Mouse (Mus musculus) lung, embryonic 14.5 days (tissue): ENCODE results near the gene Rps27. TPM values are rescaled to one million over a fixed set of nuclear protein-coding genes. Genes with fewer than 3 reads are reported as not detected.

Experiments used
- ATAC-seq: fragments of 200-750 bp; cut with Nextera tagmentation; 2 replicates; pipeline ENCODE4 v1.8.0; 2017; ENCODE audit warnings: mild to moderate bottlenecking, moderate TSS enrichment, moderate library complexity; ENCODE audit not compliant: insufficient read depth
- DNase-seq: peaks from one replicate; pipeline ENCODE4 v3.0.0-alpha.2; 2015
- H3K27ac ChIP-seq: fragments of 300-500 bp; sonication (generic); 2 replicates; pipeline ENCODE4 v1.5.1; 2014; ENCODE audit warnings: low read depth, mild to moderate bottlenecking, moderate library complexity
- H3K27me3 ChIP-seq: fragments of 300-500 bp; sonication (generic); 2 replicates; pipeline ENCODE4 v1.6.1; 2014; ENCODE audit warnings: low read length, control low read depth; ENCODE audit not compliant: insufficient read depth
- H3K36me3 ChIP-seq: fragments of 300-500 bp; sonication (generic); 2 replicates; pipeline ENCODE4 v1.6.1; 2014; ENCODE audit warnings: control low read depth; ENCODE audit not compliant: insufficient read depth
- H3K4me1 ChIP-seq: fragments of 300-500 bp; sonication (generic); 2 replicates; pipeline ENCODE4 v1.6.1; 2014; ENCODE audit warnings: antibody characterized with exemption, control low read depth; ENCODE audit not compliant: insufficient read depth
- H3K4me2 ChIP-seq: fragments of 300-500 bp; sonication (generic); 2 replicates; pipeline ENCODE4 v1.6.1; 2014; ENCODE audit warnings: mild to moderate bottlenecking
- H3K4me3 ChIP-seq: fragments of 300-500 bp; sonication (generic); 2 replicates; pipeline ENCODE4 v1.5.1; 2014; ENCODE audit warnings: low read depth, low read length
- H3K9ac ChIP-seq: fragments of 300-500 bp; sonication (generic); 2 replicates; pipeline ENCODE4 v1.6.1; 2014
- H3K9me3 ChIP-seq: fragments of 300-500 bp; sonication (generic); 2 replicates; pipeline ENCODE4 v1.6.1; 2016; ENCODE audit warnings: low read depth, low read length, control low read depth
- CTCF ChIP-seq: IDR thresholded peaks from 2 replicates; pipeline ENCODE4 v1.5.1; 2016; ENCODE audit warnings: antibody characterized with exemption, low read depth
- WGBS: fragments of 180-500 bp; shearing (Covaris S2); extraction: QIAGEN DNeasy Blood & Tissue Kit; methylation state at CpG from one replicate; pipeline ENCODE4 v1.1.7; 2014; 5-methylcytosine and 5-hydroxymethylcytosine counted together
- polyA plus RNA-seq: library from polyadenylated mRNA; unstranded; fragments of >200 nt; fragmentation: Nextera tagmentation; extraction: Ambion mirVana; gene quantifications from 2 replicates; pipeline ENCODE4 v1.2.1, GENCODE M21; 2014

The Rps27 gene
- polyA plus RNA-seq, 1 experiment from 2014 or later = 1,714 TPM

- peak overlapping the region; percentile 19; the same call in 1 of the 2 replicates for H3K27ac ChIP-seq
- no peak for TF ChIP-seq CTCF
- H3K4me1 ChIP-seq = no peaks in the 10 kb centered on the region
- no peaks in the 10 kb centered on the region for H3K9me3 ChIP-seq
- H3K36me3 ChIP-seq = peaks cover 28% of the 10 kb centered on the region
- H3K4me2 ChIP-seq = peak overlapping the region; percentile 70
- no peak for DNase-seq
- no peak for ATAC-seq
- WGBS = 9% methylated on average over 8 of the region's 8 CpGs
- no peaks in the 10 kb centered on the region for H3K27me3 ChIP-seq
- peak overlapping the region; percentile 74 for H3K9ac ChIP-seq
- H3K4me3 ChIP-seq = peak overlapping the region; percentile 57
These were observed 17.6 kb upstream of the Rps27 start for GRCm38 (mm10) chr3:90231075-90231474.

- no peaks in the 10 kb centered on the region for H3K27me3 ChIP-seq
- 72% methylated on average over 10 of the region's 10 CpGs for WGBS
- no peak for ATAC-seq
These were observed 10.9 kb upstream of the Rps27 start for GRCm38 (mm10) chr3:90224331-90224730.

DNA sequence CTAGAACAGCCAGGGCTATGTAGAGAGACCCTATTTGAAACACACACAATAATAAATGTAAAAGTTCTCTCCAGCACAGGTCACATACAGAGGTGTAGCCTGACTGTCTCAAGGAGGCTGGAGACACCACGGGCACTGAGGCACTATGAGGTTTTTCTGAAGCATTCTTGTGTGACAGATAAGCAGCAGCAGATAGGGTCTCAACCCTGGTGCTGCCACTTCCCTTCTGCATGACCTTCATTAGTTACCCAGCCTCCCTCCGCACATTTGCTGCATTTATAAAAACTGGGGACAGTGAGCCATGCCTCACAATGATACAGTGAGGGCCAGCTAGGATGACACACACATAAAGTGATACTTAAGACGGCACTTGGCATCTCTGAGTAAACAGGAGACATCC is 9.5 kb upstream of the Rps27 start:
- H3K9ac ChIP-seq = no peak overlapping the region
- H3K4me1 ChIP-seq = 0 out of 2 replicates have a peak, but pooled peaks cover 5% of the 10 kb centered on the region
- H3K9me3 ChIP-seq = no peaks in the 10 kb centered on the region
- no peak for ATAC-seq
- H3K27ac ChIP-seq = no peak overlapping the region
- TF ChIP-seq CTCF = no peak
- no peaks in the 10 kb centered on the region for H3K27me3 ChIP-seq
- H3K36me3 ChIP-seq = peaks cover 29% of the 10 kb centered on the region
- DNase-seq = no peak
- no peak overlapping the region for H3K4me2 ChIP-seq
- H3K4me3 ChIP-seq = no peak overlapping the region
- WGBS = 56% methylated on average over 3 of the region's 3 CpGs

More at GRCm38 (mm10) chr3:90224331-90224730, 10.9 kb upstream of the Rps27 start:
- Histone ChIP-seq H3K4me3 (no peak overlapping the region), H3K27ac (no peak overlapping the region), H3K36me3 (peaks cover 29% of the 10 kb centered on the region), H3K9ac (no peak overlapping the region), H3K4me2 (no peak overlapping the region), H3K9me3 (no peaks in the 10 kb centered on the region), H3K4me1 (0 out of 2 replicates have a peak, but pooled peaks cover 5% of the 10 kb centered on the region)
- no peak for TF ChIP-seq CTCF
- no peak for DNase-seq

DNA sequence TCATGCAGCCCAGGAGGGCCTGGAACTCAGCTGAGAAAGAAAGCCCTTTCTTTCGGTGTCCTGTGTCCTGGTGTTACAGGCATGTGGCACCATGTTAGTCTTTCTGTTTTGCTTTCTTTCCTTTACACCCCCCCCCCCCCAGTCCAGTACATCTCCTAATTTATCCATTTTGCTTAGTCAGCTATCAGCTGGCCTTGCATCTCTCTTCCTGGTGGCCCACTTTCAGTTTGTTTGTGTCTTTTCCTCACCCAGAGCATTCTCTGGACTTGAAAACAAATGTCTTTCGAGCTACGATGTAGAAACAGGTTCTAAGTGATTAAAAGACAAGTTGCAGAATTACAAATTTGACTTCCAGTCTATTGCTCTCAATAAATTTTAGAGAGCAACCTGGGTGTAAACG is 9.0 kb upstream of the Rps27 start:
- Histone ChIP-seq H3K9ac (no peak overlapping the region), H3K27me3 (no peaks in the 10 kb centered on the region), H3K9me3 (no peaks in the 10 kb centered on the region), H3K4me3 (no peak overlapping the region), H3K27ac (no peak overlapping the region), H3K4me2 (peak overlapping the region; percentile 67; the same call in 1 of the 2 replicates), H3K4me1 (0 out of 2 replicates have a peak, but pooled peaks cover 5% of the 10 kb centered on the region), H3K36me3 (peaks cover 29% of the 10 kb centered on the region)
- no peak for TF ChIP-seq CTCF
- ATAC-seq = no peak
- 83% methylated on average over 4 of the region's 4 CpGs for WGBS
- no peak for DNase-seq

- 11% methylated on average over 5 of the region's 5 CpGs for WGBS
- Histone ChIP-seq H3K36me3 (peaks cover 27% of the 10 kb centered on the region), H3K4me2 (peak overlapping the region; percentile 67), H3K4me3 (peak overlapping the region; percentile 53), H3K27ac (peak overlapping the region; percentile 93), H3K27me3 (no peaks in the 10 kb centered on the region), H3K9ac (peak overlapping the region; percentile 72), H3K4me1 (0 out of 2 replicates have a peak, but pooled peaks cover 5% of the 10 kb centered on the region), H3K9me3 (no peaks in the 10 kb centered on the region)
- DNase-seq = no peak
- TF ChIP-seq CTCF = no peak
- ATAC-seq = 0 out of 2 replicates have a peak, but pooled peaks have one; percentile 8
These were observed 7.7 kb upstream of the Rps27 start for GRCm38 (mm10) chr3:90221123-90221522.

DNA sequence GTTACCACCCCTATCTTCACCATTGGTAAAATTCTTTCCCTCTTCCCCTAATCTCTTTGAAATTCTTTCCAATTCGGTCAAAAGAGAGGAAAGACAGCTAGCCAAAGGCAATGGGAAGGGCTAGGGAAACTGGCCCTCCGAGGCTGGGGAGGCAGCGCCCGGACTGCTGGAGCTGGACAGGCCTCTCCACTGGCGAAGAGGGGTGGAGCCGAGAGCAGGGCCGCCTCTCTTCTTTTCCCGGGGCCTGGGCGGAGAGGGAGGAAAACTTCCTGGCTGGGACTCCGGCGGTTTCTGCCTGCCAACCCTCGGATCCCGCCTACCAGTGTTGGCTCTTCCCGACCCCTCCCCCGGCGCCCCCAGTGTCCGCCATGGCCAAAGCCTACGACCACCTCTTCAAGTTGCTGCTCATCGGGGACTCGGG is 7.1 kb upstream of the Rps27 start:
- H3K4me2 ChIP-seq = peak overlapping the region; percentile 67
- peaks cover 22% of the 10 kb centered on the region for H3K36me3 ChIP-seq
- 0% methylated on average over 16 of the region's 20 CpGs for WGBS
- H3K9me3 ChIP-seq = no peaks in the 10 kb centered on the region
- no peak for TF ChIP-seq CTCF
- ATAC-seq (peak; percentile 90), DNase-seq (peak; percentile 89)
- H3K9ac ChIP-seq = peak overlapping the region; percentile 72
- no peaks in the 10 kb centered on the region for H3K27me3 ChIP-seq
- peak overlapping the region; percentile 53 for H3K4me3 ChIP-seq
- 0 out of 2 replicates have a peak, but pooled peaks cover 5% of the 10 kb centered on the region for H3K4me1 ChIP-seq
- peak overlapping the region; percentile 93 for H3K27ac ChIP-seq

GRCm38 (mm10) chr3:90220088-90220487 is 6.6 kb upstream of the Rps27 start:
- Histone ChIP-seq H3K4me3 (peak overlapping the region; percentile 53), H3K4me1 (0 out of 2 replicates have a peak, but pooled peaks cover 5% of the 10 kb centered on the region), H3K27ac (peak overlapping the region; percentile 93), H3K4me2 (peak overlapping the region; percentile 67), H3K27me3 (no peaks in the 10 kb centered on the region), H3K9ac (peak overlapping the region; percentile 72), H3K36me3 (peaks cover 19% of the 10 kb centered on the region), H3K9me3 (no peaks in the 10 kb centered on the region)
- WGBS = 5% methylated on average over 6 of the region's 6 CpGs
- ATAC-seq (peak; percentile 45; the same call in 1 of the 2 replicates), DNase-seq (peak; percentile 77)
- TF ChIP-seq CTCF = peak; percentile 68
